Mouse (Mus musculus) right cerebral cortex, postnatal 36 days (tissue): ENCODE measurements around the gene Slc35f4.
"Not testable (repeated sequence)": the region's sequence is repeated elsewhere in the genome, so short reads cannot be mapped to it uniquely, and the experiment has no call there.

Source experiments
- DNase-seq, 2 experiments: peaks; one replicate each; pipeline ENCODE4 v3.0.0; 2022; ENCODE audit warnings: low spot score in 2 of 2, mixed read lengths in 1 of 2

The Slc35f4 gene

GRCm38 (mm10) chr14:49278880-49279279 is 247.0 kb downstream of the Slc35f4 start:
- no peak for DNase-seq

DNA sequence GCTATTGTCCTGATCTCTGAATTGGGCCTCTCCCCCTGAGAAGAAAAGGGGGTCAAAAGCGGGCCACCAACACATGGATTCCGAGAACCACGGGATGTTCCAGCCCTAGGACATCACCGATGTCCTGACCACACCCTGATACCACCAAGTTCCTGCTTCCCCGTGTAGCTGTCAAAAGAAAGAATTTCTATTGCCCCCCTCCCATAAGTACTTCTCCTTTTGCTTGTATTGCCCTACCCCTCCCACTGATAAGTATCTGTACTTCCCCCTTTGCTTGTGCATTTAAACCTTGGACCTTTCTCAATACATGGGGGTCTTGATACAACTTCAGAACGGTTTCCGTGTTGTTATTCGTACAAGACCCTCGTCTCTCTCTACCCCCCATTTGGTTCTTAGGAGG is 247.4 kb downstream of the Slc35f4 start:
- DNase-seq, result not testable (repeated sequence)

DNA sequence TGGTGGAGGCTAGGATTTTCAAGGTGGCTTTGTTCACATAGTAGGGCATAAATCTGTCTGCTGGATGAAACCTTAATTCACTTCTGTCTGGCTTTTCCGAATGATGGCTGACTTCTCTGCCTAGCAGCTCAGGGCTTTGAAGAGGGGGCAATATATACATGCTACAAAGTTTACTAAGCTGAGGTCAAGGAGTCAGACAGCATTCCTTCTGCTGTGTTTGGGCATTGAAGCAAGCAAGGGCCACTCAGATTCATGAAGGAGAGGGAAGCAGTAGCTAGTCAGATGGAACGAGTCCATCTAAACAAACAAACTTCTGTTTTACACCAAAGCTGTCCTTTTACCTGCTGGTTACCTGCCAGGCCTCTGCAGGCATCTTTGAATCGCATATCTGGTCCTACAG is 248.2 kb downstream of the Slc35f4 start:
- DNase-seq, result no peak

DNA sequence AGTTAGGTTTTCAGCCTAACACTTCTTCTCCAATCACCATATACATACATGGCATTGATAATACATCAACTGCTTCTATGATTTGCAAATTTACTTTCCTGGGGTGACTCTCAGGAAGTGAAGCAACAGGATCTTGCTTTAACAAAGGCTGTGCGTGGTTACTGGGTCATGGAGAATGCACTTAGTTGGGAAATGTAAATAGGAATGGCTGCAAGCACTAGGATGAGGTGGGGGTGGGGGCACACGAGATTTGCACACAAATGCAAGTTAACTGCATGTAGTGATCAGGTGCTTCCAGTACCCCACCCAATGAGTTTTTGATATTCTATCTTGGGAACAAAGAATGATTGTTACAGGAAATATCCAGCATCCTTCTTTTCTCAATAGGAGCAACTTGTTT is 250.5 kb downstream of the Slc35f4 start:
- no peak for DNase-seq

- no peak for DNase-seq
These were observed 260.4 kb downstream of the Slc35f4 start for GRCm38 (mm10) chr14:49265286-49266002.
